Mouse (Mus musculus) kidney, adult 9 months (tissue): ENCODE data around the gene Gpatch8.

ENCODE experiments used
- DNase-seq: peaks from one replicate; pipeline ENCODE4 v3.0.0; 2022

The Gpatch8 gene

DNA sequence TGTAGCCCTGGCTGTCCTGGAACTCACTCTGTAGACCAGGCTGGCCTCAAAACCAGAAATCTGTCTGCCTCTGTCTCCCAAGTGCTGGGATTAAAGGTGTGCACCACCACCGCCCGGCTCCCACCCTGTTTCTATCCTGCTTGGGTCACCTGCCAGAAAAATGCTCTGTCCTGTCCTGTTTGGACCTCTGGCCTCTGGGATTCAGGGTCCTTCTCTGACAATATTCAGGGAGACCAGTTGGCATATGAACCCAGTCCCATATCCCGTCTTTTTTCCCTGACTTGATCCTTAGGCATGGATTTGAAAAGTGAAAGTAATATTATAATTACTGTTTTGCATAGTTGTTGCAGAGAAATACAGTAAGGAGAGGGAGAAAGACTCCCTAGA lies 124.5 kb downstream of the Gpatch8 start:
- no peak for DNase-seq

DNA sequence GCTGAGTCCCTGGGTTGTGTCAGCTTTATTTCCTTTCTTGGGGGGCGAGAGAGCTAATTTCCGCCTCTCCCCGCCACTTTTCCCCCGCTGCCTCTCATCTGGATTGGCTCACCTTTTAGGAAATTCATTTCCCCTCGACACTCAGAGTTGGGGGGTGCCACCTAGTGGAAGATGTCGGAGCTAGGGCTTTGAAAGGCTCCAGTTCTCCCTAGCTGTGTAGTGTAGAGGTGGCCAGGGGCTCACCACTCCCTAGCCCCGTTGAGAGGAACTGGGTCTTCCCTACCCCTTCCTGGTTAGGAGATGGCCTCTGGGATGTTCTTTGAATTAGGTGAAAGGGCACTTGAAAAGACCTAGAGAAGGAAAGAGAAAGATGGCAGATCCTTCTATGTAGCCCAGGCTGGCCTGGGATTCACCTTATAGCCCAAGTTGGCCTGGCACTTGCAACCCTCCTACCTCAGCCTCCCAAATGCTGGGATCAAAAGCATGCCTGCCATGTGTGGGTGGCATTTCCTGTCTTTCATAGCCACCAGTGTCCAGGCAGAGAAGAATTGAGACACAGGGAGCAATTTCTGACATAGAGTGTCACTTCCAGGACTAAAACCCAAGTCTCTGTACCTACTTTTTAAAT lies 125.1 kb downstream of the Gpatch8 start:
- DNase-seq, result peak; percentile 89

DNA sequence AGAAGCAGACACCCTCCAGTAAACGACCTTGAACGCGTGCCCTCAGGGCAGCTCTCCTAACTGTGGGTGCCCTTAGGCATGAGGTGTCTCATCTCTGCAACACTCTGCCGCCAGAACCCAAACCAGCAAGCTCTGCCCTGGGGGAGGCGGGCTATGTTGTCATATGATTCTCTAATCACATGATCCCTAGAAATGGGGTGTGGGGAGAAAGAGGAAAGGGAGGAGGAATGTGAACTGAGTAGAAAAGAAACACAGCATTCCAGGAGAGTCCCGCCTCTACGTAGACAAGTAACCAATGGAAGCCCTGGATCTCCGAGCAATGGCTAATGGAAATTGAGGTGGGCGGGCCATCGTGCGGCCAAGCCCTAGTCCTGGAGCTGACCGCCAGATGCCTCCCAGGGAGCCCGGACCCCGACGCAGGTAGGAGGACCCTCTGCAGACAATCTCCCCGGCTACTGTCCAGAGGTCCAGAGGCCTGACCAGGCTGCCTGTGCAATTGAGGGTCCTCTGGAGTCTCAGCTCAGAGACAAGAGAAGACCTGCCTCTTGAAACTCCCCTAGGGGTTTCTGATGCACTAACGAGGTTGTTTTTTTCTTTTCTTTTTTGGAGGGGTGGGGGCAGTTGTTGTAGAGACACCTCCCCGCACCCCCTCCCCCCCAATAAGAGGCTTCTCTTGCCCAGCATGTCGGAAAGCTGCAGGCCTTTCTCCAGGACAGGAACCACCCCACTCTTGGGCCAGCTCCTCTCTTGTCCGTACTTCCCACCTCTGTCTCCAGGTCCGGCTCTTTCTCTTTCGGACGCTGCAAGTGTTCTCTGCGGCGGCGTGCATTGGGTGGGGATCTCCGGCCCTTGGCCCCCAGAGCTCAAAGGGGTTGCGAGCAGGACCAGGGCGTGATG lies 125.8 kb downstream of the Gpatch8 start, which contains the start of gene Grn:
TSS of gene Grn (plus strand) at position 195 of the 897 bp plus-strand sequence.
- peak; percentile 98 for DNase-seq

DNA sequence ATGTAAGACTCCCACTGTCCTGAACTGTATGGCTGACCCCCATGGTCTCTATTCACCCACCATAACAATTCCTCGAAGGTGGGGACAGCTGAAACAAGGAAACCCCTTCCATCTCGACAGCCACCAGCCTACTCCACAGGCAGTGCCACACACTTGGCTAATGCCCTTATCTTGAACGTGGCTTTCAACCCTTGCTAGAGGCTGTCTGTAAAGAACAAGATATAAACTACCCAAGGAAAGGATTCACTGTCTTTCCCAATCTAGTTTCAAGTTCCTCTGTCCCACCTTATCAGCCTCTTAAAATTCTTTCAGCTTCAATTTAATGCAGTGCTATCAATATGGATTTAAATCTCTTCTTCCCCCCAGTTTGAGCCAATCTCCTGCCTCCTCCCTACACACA lies 126.6 kb downstream of the Gpatch8 start:
- DNase-seq, result no peak

DNA sequence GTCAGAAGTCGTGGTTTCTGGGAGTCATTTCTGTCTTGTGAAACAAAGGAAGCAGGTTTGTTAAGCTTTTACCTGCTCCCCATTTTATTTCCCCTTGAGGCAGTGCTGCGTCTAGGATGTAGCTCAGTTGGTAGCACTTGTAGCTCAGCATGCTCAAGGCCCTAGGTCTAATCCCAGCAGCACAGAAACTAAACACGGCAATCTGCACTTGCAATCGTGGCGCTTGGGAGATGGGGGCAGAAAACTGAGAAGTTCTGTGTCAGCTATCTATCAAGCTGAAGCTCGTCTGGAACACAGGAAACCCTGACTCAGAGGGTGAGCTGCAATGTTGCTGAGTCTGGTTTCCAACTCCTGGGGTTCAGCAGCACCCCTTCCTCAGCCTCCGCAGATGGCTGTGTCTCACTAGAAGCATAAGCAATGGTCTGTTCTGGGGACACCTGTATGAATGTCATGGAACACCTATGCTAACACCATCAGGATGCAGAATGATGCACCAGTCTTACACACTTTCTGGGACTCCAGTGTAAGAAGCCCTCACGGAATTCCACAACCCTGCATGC lies 127.1 kb downstream of the Gpatch8 start:
- no peak for DNase-seq
